Mouse (Mus musculus) spleen, adult 2 months (tissue): ENCODE results near the gene Vmn2r28. TPM values are rescaled to one million over a fixed set of nuclear protein-coding genes. Genes with fewer than 3 reads are reported as not detected.
"Not testable (repeated sequence)": the region's sequence is repeated elsewhere in the genome, so short reads cannot be mapped to it uniquely, and the experiment has no call there.

Experiments used
- DNase-seq, 2 experiments: peaks; one replicate each; pipeline versions ENCODE4 v3.0.0 to v3.0.0-alpha.2; 2012 to 2021; ENCODE audit warnings: low spot score in 2 of 2, low read depth in 1 of 2
- H3K27ac ChIP-seq: fragments of 200-500 bp; 2 replicates; pipeline ENCODE4 v1.5.1; 2012; ENCODE audit warnings: low read length, inconsistent platforms; ENCODE audit not compliant: insufficient read depth
- H3K27me3 ChIP-seq: fragments of 200-500 bp; 2 replicates; pipeline ENCODE4 v1.6.1; 2012; ENCODE audit warnings: mild to moderate bottlenecking, moderate library complexity, low read length, inconsistent platforms; ENCODE audit not compliant: control insufficient read depth, insufficient read depth
- H3K36me3 ChIP-seq: fragments of 200-500 bp; 2 replicates; pipeline ENCODE4 v1.6.1; 2012; ENCODE audit warnings: mild to moderate bottlenecking, low read length, inconsistent platforms; ENCODE audit not compliant: control insufficient read depth, insufficient read depth
- H3K4me1 ChIP-seq: fragments of 200-500 bp; 2 replicates; pipeline ENCODE4 v1.6.1; 2011; ENCODE audit warnings: inconsistent platforms; ENCODE audit not compliant: control insufficient read depth, insufficient read depth, insufficient read length
- H3K4me3 ChIP-seq: fragments of 200-500 bp; 2 replicates; pipeline ENCODE4 v1.5.1; 2011; ENCODE audit warnings: mild to moderate bottlenecking, inconsistent platforms; ENCODE audit not compliant: insufficient read depth, insufficient read length; ENCODE audit errors: extremely low read depth
- CTCF ChIP-seq: fragments of 200-500 bp; IDR thresholded peaks from 2 replicates; pipeline ENCODE4 v1.5.1; 2011; ENCODE audit warnings: mild to moderate bottlenecking, inconsistent platforms; ENCODE audit not compliant: insufficient read depth, insufficient read length, insufficient replicate concordance; ENCODE audit errors: extremely low read depth
- POLR2A ChIP-seq: fragments of 200-500 bp; IDR thresholded peaks from 2 replicates; pipeline ENCODE4 v1.6.1; 2011; ENCODE audit warnings: low read depth, low read length, inconsistent platforms
- WGBS: fragments of 180-500 bp; shearing (Covaris S2); methylation state at CpG from one replicate; pipeline ENCODE4 v1.1.7; 2018; 5-methylcytosine and 5-hydroxymethylcytosine counted together
- polyA plus RNA-seq: library from polyadenylated mRNA; depleted of rRNA; stranded (reverse); fragments of >200 nt; gene quantifications from 2 replicates; pipeline ENCODE4 v1.2.3, GENCODE M21; 2012; rRNA removed

Vmn2r28 gene
- not detected in 2 replicates for polyA plus RNA-seq

DNA sequence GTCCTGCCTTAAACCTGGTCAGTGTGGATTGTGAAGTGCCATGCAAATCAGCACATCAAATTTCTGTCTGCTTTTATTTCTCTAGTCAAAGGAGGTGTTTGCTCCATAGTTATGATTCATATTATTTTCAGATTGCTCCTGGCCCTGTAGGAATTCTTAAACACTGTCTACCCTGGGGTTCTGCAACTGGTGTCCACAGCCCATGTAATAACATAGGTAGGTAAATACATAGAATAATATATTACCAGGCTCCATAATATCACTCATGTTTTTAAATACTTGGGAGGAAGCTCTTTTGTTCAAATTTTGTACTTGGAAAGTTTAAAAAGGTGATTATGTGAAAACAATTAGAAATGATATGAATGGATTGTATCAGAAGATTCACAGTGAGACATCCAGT lies at the start of gene Vmn2r28:
Gene Vmn2r28 (minus strand): TSS at position 101 of the 400 bp plus-strand sequence.
- not testable (repeated sequence) for DNase-seq, H3K27me3 ChIP-seq, H3K27ac ChIP-seq, H3K36me3 ChIP-seq, H3K4me1 ChIP-seq, H3K4me3 ChIP-seq

GRCm38 (mm10) chr7:5540770-5541436 lies 47.1 kb upstream of the Vmn2r28 start:
- H3K27me3 ChIP-seq, DNase-seq, H3K4me3 ChIP-seq, H3K4me1 ChIP-seq, H3K36me3 ChIP-seq, H3K27ac ChIP-seq: not testable (repeated sequence)
- 48% methylated on average over 3 of the region's 3 CpGs for WGBS

DNA sequence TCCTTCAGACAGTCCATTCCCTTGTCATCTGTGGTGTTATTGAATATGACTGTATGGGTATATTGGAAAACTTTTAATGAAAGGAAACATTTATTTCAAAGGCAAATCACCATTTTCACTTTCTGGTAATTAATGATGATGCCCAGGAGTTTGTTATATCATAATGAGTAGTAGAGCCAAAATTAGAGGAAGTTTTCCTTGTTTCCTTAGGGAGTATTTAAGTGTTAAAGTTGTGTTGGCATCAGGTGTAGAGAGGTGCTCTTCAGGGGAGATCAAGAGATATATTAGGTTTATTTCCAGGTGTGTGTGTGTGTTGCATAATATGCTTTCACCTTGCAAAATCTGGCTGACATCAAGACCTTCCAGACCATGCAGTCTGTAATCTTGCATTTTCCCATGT lies 37.1 kb downstream of the Vmn2r28 start, which contains the start of gene Vmn1r59:
Gene Vmn1r59 (minus strand): TSS at position 101 of the 400 bp plus-strand sequence.
- DNase-seq = no peak
- no peaks in the 10 kb centered on the region for H3K4me1 ChIP-seq
- H3K27me3 ChIP-seq = no peaks in the 10 kb centered on the region
- H3K27ac ChIP-seq = no peak within 1 kb of the TSS
- no peak within 1 kb of the TSS for H3K4me3 ChIP-seq
- no peaks in the 10 kb centered on the region for H3K36me3 ChIP-seq
- no peak for TF ChIP-seq CTCF
- no peak for TF ChIP-seq POLR2A

DNA sequence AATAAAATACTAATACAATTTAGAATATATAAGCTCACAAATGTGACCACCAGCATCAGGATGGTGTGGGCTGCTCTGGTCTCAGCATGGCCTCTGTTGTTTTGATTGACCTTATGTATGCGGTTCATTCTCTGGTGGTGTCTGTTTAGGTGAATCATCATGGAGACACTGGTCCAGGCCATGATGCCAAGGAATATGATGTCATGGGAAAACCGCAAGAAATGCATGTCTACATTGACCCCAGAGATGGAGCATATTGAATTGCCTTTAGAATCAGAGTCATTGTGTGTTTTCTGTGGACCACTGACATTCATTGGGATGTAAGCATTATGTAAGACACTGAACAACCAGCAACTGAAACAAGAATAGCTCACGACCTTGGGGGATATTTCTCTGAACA lies 39.7 kb downstream of the Vmn2r28 start:
- not testable (repeated sequence) for H3K4me1 ChIP-seq

GRCm38 (mm10) chr7:5448627-5449026 lies 45.1 kb downstream of the Vmn2r28 start:
- Histone ChIP-seq H3K4me3 (no peak overlapping the region), H3K27ac (no peak overlapping the region), H3K36me3 (no peaks in the 10 kb centered on the region), H3K27me3 (no peaks in the 10 kb centered on the region), H3K4me1 (no peaks in the 10 kb centered on the region)
- no peak for TF ChIP-seq CTCF
- TF ChIP-seq POLR2A = no peak
- DNase-seq = no peak

More for the DNA sequence above, 39.7 kb downstream of the Vmn2r28 start:
- 71% methylated on average over 3 of the region's 3 CpGs for WGBS
- not testable (repeated sequence) for H3K36me3 ChIP-seq, H3K27ac ChIP-seq, H3K27me3 ChIP-seq, DNase-seq, H3K4me3 ChIP-seq

Other genes starting within 250 kb of the Vmn2r28 start
- gene Gm5065, start 143.4 kb downstream of the Vmn2r28 start, polyA plus RNA-seq = not detected in 2 replicates
- gene Nlrp2, start 142.9 kb downstream of the Vmn2r28 start, polyA plus RNA-seq = not detected in 2 replicates
- gene Vmn1r58, start 80.6 kb downstream of the Vmn2r28 start, polyA plus RNA-seq = not detected in 2 replicates
- gene Vmn1r59, start 37.2 kb downstream of the Vmn2r28 start, polyA plus RNA-seq = not detected in 2 replicates
- gene Vmn1r60, start 53.4 kb upstream of the Vmn2r28 start, polyA plus RNA-seq = not detected in 2 replicates
- gene Vmn1r61, start 119.3 kb upstream of the Vmn2r28 start, polyA plus RNA-seq = not detected in 2 replicates
- not detected in 2 replicates for gene Vmn1r62, start 179.7 kb upstream of the Vmn2r28 start, polyA plus RNA-seq